8 mouse cellular contexts compared by ENCODE assay signal in the genomic region with DNA sequence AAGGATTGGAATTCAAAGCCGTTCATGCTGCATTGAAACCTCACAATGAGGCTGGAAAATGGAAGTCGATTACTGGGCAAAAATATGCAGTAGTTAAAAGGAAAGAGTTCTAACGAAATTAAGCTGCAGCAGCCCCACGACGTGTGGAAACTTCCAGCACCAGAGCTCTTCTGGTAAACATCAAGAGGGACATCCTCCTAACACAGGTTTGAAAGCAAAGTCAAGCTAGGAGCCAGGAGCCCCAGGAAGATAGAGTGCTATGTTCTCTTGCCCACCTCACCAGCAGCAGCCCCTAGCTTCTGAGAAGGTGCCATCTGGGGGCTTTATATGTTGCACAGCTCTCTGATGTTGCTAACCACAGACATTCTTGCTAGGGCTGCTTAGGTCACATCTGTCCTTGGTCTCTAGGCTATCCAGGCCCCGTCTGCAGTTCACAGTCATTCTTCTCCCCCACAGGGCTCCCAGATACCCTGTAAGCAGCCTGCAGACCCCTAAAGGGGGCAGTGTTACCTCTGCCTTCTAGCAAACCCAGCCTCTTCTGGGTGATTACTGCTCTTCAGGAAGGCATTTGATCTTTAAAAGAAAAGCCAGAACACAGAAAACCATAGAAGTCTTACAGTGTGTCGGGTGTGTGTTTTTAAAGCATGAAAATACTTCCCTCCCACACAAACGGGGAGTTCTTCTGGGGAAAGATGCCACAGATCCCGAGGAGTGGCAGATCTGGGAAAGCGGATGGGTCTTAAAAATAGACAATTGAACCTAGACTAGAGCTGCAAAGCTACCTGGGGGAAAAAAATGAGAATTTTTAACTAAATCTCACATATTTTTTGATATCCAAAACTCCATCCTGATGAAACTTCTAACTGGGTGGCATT. TPM values are rescaled to one million over a fixed set of nuclear protein-coding genes. Genes with fewer than 3 reads are reported as not detected.
DNase-seq lines count a peak whose midpoint lies in the region; ATAC-seq and TF ChIP-seq lines count a peak whose summit lies in the region.

No protein-coding gene starts in this region.

- no peaks in the 10 kb centered on the region for H3K27me3 ChIP-seq in heart, postnatal 0 days (ENCODE audit: control insufficient read depth, insufficient read depth, low read length)
- H3K27me3 ChIP-seq in liver, embryonic 14.5 days (ENCODE audit: control insufficient read depth, insufficient read depth, low read length), result no peaks in the 10 kb centered on the region
- H3K27me3 ChIP-seq in stomach, embryonic 16.5 days (ENCODE audit: control insufficient read depth, insufficient read depth, low read length), result no peaks in the 10 kb centered on the region

- no peaks in the 10 kb centered on the region for H3K36me3 ChIP-seq in heart, postnatal 0 days (replicated peaks; ENCODE audit: control insufficient read depth, insufficient read depth, low read length)
- no peaks in the 10 kb centered on the region for H3K36me3 ChIP-seq in liver, embryonic 14.5 days (replicated peaks; ENCODE audit: control insufficient read depth, insufficient read depth, low read depth)
- H3K36me3 ChIP-seq in stomach, embryonic 16.5 days (ENCODE audit: control insufficient read depth, insufficient read depth, low read length), result no peaks in the 10 kb centered on the region

- WGBS in heart, postnatal 0 days, result 39% methylated on average over 10 of the region's 10 CpGs
- WGBS in liver, embryonic 14.5 days (ENCODE audit: insufficient replicate concordance), result 62% methylated on average over 10 of the region's 10 CpGs
- 49% methylated on average over 10 of the region's 10 CpGs for WGBS in stomach, embryonic 16.5 days

- TF ChIP-seq CTCF in heart, postnatal 0 days (IDR thresholded peaks at IDR 0.05; ENCODE audit: low read depth), result peak; percentile 34
- no peak for TF ChIP-seq CTCF in liver, embryonic 14.5 days (IDR thresholded peaks at IDR 0.05; ENCODE audit: low read depth)

- intact Hi-C loops in heart, postnatal 25 days (cut with DNase I), result loop anchor here (5.0 to 10.0 kb wide), 2 partner anchors 211 to 277 kb away; no protein-coding TSS in a partner anchor

- H3K4me3 ChIP-seq in heart, postnatal 0 days (ENCODE audit: low read depth, low read length), result peak overlapping the region; percentile 81; the same call in 1 of the 2 replicates
- H3K4me3 ChIP-seq in liver, embryonic 14.5 days (ENCODE audit: insufficient read depth in 1 of 2, low read depth in 2 of 2, low read length in 2 of 2), result peak overlapping the region in 1 of 2 experiments; percentile 83; a peak in 2 of 4 replicates
- H3K4me3 ChIP-seq in stomach, embryonic 16.5 days (replicated peaks; ENCODE audit: low read length), result peak overlapping the region; percentile 78

- no peak for TF ChIP-seq EP300 in heart, postnatal 0 days (IDR thresholded peaks at IDR 0.05; ENCODE audit: low read depth)
- TF ChIP-seq EP300 in liver, embryonic 14.5 days (IDR thresholded peaks at IDR 0.05; ENCODE audit: low read depth), result no peak

- H3K9me3 ChIP-seq in heart, postnatal 0 days (replicated peaks; ENCODE audit: control insufficient read depth, low read length), result no peaks in the 10 kb centered on the region
- H3K9me3 ChIP-seq in liver, embryonic 14.5 days (ENCODE audit: control insufficient read depth, low read length), result no peaks in the 10 kb centered on the region
- H3K9me3 ChIP-seq in stomach, embryonic 16.5 days (replicated peaks; ENCODE audit: control insufficient read depth, low read length), result no peaks in the 10 kb centered on the region

- H3K27ac ChIP-seq in heart, postnatal 0 days (ENCODE audit: low read depth), result no peak overlapping the region
- no peak overlapping the region for H3K27ac ChIP-seq in liver, embryonic 14.5 days
- H3K27ac ChIP-seq in stomach, embryonic 16.5 days (ENCODE audit: low read length), result no peak overlapping the region

- peaks cover 30% of the 10 kb centered on the region for H3K4me1 ChIP-seq in heart, postnatal 0 days (ENCODE audit: control insufficient read depth, insufficient read depth)
- peaks cover 3 to 12% of the 10 kb centered on the region in 2 experiments; a peak in 3 of 4 replicates for H3K4me1 ChIP-seq in liver, embryonic 14.5 days (replicated peaks; ENCODE audit: control insufficient read depth in 2 of 2, insufficient read depth in 2 of 2, low read length in 1 of 2)
- H3K4me1 ChIP-seq in stomach, embryonic 16.5 days (ENCODE audit: control insufficient read depth, insufficient read depth, low read length), result peaks cover 45% of the 10 kb centered on the region

- peak; percentile 83 for DNase-seq in heart, adult 11 months
- DNase-seq in heart, postnatal 25 days (ENCODE audit: low spot score), result no peak
- peak; percentile 33 for DNase-seq in 416B (ENCODE audit: low read depth)
- peak; percentile 43 for DNase-seq in adrenal gland, postnatal 36 days
- peak; percentile 20 for DNase-seq in heart, postnatal 0 days (ENCODE audit: low spot score)
- no peak for DNase-seq in liver, embryonic 14.5 days (ENCODE audit: low read depth in 3 of 3, low spot score in 3 of 3)
- no peak for DNase-seq in spleen, postnatal 14 days (ENCODE audit: low spot score in 2 of 2)

- ATAC-seq in heart, postnatal 0 days (ENCODE audit: insufficient read depth, low read depth), result no peak
- no peak for ATAC-seq in liver, embryonic 14.5 days (ENCODE audit: insufficient read depth)
- no peak for ATAC-seq in stomach, embryonic 16.5 days (ENCODE audit: insufficient read depth, low FRiP score)

- peak overlapping the region; percentile 20; the same call in 1 of the 2 replicates for H3K9ac ChIP-seq in heart, postnatal 0 days (replicated peaks; ENCODE audit: low read depth, low read length)
- H3K9ac ChIP-seq in liver, embryonic 14.5 days (replicated peaks), result no peak overlapping the region
- 0 out of 2 replicates have a peak overlapping the region, but pooled peaks have one; percentile 16 for H3K9ac ChIP-seq in stomach, embryonic 16.5 days (ENCODE audit: low read length)

- H3K4me2 ChIP-seq in heart, postnatal 0 days (ENCODE audit: low read depth, low read length), result peak overlapping the region; percentile 78
- H3K4me2 ChIP-seq in liver, embryonic 14.5 days (ENCODE audit: low read depth), result peak overlapping the region; percentile 91; the same call in 1 of the 2 replicates
- H3K4me2 ChIP-seq in stomach, embryonic 16.5 days (ENCODE audit: low read depth, low read length), result peak overlapping the region; percentile 81

RNA-seq across cellular contexts. Expression of a gene that starts 17.2 kb away (rescaled TPM):
- total RNA-seq in heart, postnatal 25 days (2021), result 10 to 100 TPM; 36.1 to 51.8 TPM
- 10 to 100 TPM; 76.9 to 97.4 TPM for total RNA-seq in adrenal gland, postnatal 36 days (2021)
- 13.0 and 23.8 TPM in 2 replicates for total RNA-seq in heart, postnatal 0 days (2014; rRNA removed; ENCODE audit: low replicate concordance)
- polyA plus RNA-seq in heart, postnatal 0 days (2015; fragmentation: Nextera tagmentation; extraction: Ambion mirVana), result 6.8 and 7.6 TPM in 2 replicates
- 1.3 and 1.5 TPM in 2 replicates for polyA plus RNA-seq in liver, embryonic 14.5 days (2012; rRNA removed)
- polyA plus RNA-seq in liver, embryonic 14.5 days (2014; fragmentation: Nextera tagmentation; extraction: Ambion mirVana), result 3.0 and 3.1 TPM in 2 replicates
- polyA plus RNA-seq in stomach, embryonic 16.5 days (2015; fragmentation: Nextera tagmentation; extraction: Ambion mirVana), result 15.7 and 18.8 TPM in 2 replicates

Comparison
In these comparisons a context has a peak if more than half of its experiments do, and no peak if none do; other contexts are left out.
1. DNase-seq: peak in heart, adult 11 months (single experiment), 416B (single experiment), adrenal gland, postnatal 36 days (2 of 2) and heart, postnatal 0 days (single experiment); none in heart, postnatal 25 days (single experiment), liver, embryonic 14.5 days (0 of 3) and spleen, postnatal 14 days (0 of 2).
2. Peak in every context shown above with its lines, with median percentiles within 50 percentile points of each other: H3K4me2 ChIP-seq.